Mouse (Mus musculus): Measurements from ENCODE around the gene Zfp112. TPM values are rescaled to one million over a fixed set of nuclear protein-coding genes. Genes with fewer than 3 reads are reported as not detected.
"Not testable (repeated sequence)": the region's sequence is repeated elsewhere in the genome, so short reads cannot be mapped to it uniquely, and the experiment has no call there.

Zfp112 gene
- 6.9 and 7.9 TPM in 2 replicates for polyA plus RNA-seq (2015; fragmentation: Nextera tagmentation; extraction: Ambion mirVana)

GRCm38 (mm10) chr7:24112156-24112856 lies at the start of gene Zfp112:
TSS of gene Zfp112 (plus strand) at chr7:24112314.
- Histone ChIP-seq H3K4me1 (peaks cover 2% of the 10 kb centered on the region; the same call in 1 of the 2 replicates), H3K27me3 (no peaks in the 10 kb centered on the region), H3K36me3 (peaks cover 25% of the 10 kb centered on the region), H3K9ac (peak within 1 kb of the TSS; percentile 62), H3K27ac (peak within 1 kb of the TSS; percentile 89), H3K4me2 (peak within 1 kb of the TSS; percentile 69), H3K9me3 (peaks cover 14% of the 10 kb centered on the region), H3K4me3 (peak within 1 kb of the TSS; percentile 61)
- 1% methylated on average over 23 of the region's 23 CpGs for WGBS
- ATAC-seq (ENCODE audit: insufficient number of reproducible peaks, low FRiP score, low TSS enrichment, low read depth), result peak; percentile 96

GRCm38 (mm10) chr7:24074424-24074823 lies 37.7 kb upstream of the Zfp112 start:
- not testable (repeated sequence) for H3K4me3 ChIP-seq; H3K4me2 ChIP-seq; H3K36me3 ChIP-seq; H3K27ac ChIP-seq; H3K9ac ChIP-seq; H3K9me3 ChIP-seq; ATAC-seq (ENCODE audit: insufficient number of reproducible peaks, low FRiP score, low TSS enrichment, low read depth); H3K4me1 ChIP-seq; H3K27me3 ChIP-seq
- 32% methylated on average over 1 of the region's 1 CpGs for WGBS

DNA sequence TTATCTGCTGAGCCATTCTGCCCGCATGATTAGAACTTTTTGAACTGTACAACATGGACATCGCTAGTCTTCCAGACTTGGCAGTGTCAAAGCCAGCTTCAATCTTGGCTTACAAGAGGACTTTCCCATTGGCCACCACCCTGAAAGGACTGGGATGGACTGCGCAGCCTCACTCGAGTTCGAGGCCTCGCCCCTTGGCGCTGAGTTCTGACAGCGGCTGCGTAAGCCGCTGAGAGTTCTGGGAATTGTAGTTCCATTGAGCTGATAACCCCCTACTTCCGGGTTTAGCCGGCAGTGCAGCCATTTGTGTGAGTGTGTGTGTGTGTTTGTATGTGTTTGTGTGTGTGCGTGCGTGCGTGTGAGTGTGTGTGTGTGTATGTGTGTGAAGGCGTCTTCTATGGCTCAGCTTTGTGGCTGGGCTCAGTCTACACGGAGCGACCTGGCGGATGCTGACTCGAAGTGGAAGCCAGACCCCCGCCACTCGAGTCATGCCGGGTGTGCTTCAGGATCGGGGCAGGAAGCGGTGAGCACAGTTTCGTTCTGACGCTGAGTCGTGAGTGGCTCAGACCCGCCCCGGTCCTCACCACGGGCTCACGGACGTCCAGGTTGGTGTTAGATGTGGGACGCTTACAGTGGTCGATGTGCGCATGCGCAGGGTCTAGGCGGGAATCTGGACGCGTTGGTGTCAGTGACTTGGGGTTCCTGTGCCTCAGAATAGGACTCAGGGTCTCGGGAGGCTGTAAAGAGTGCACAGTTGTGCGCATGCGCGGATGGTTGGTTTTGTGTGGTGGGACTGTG lies 30.3 kb upstream of the Zfp112 start, which contains the start of gene Zfp180:
TSS of gene Zfp180 (plus strand) at position 291 of the 798 bp plus-strand sequence.
- H3K27ac ChIP-seq, result peak within 1 kb of the TSS; percentile 92
- H3K4me3 ChIP-seq, result peak within 1 kb of the TSS; percentile 67
- peaks cover 14% of the 10 kb centered on the region for H3K36me3 ChIP-seq
- H3K27me3 ChIP-seq, result no peaks in the 10 kb centered on the region
- 18% methylated on average over 44 of the region's 44 CpGs for WGBS
- ATAC-seq (ENCODE audit: insufficient number of reproducible peaks, low FRiP score, low TSS enrichment, low read depth), result peak; percentile 96
- H3K4me2 ChIP-seq, result peak within 1 kb of the TSS; percentile 78
- peaks cover 18% of the 10 kb centered on the region for H3K4me1 ChIP-seq
- H3K9me3 ChIP-seq, result no peaks in the 10 kb centered on the region
- H3K9ac ChIP-seq, result peak within 1 kb of the TSS; percentile 54

GRCm38 (mm10) chr7:24082457-24083235 lies 29.5 kb upstream of the Zfp112 start:
- peak overlapping the region; percentile 78 for H3K4me2 ChIP-seq
- ATAC-seq (ENCODE audit: insufficient number of reproducible peaks, low FRiP score, low TSS enrichment, low read depth), result no peak
- peak overlapping the region; percentile 67 for H3K4me3 ChIP-seq
- H3K36me3 ChIP-seq, result peaks cover 22% of the 10 kb centered on the region
- no peaks in the 10 kb centered on the region for H3K27me3 ChIP-seq
- WGBS, result 46% methylated on average over 15 of the region's 15 CpGs
- no peaks in the 10 kb centered on the region for H3K9me3 ChIP-seq
- peak overlapping the region; percentile 54 for H3K9ac ChIP-seq
- H3K4me1 ChIP-seq, result peaks cover 18% of the 10 kb centered on the region
- H3K27ac ChIP-seq, result peak overlapping the region; percentile 92

- no peaks in the 10 kb centered on the region for H3K27me3 ChIP-seq
- ATAC-seq (ENCODE audit: insufficient number of reproducible peaks, low FRiP score, low TSS enrichment, low read depth), result no peak
- no peak overlapping the region for H3K4me3 ChIP-seq
- peaks cover 34% of the 10 kb centered on the region for H3K36me3 ChIP-seq
- peaks cover 18% of the 10 kb centered on the region for H3K4me1 ChIP-seq
- H3K9ac ChIP-seq, result no peak overlapping the region
- 93% methylated on average over 4 of the region's 4 CpGs for WGBS
- H3K27ac ChIP-seq, result no peak overlapping the region
- H3K9me3 ChIP-seq, result no peaks in the 10 kb centered on the region
- no peak overlapping the region for H3K4me2 ChIP-seq
Observed at GRCm38 (mm10) chr7:24086871-24087270, 25.2 kb upstream of the Zfp112 start.

- no peak for ATAC-seq (ENCODE audit: insufficient number of reproducible peaks, low FRiP score, low TSS enrichment, low read depth)
- Histone ChIP-seq H3K36me3 (peaks cover 37% of the 10 kb centered on the region), H3K4me2 (no peak overlapping the region), H3K9ac (no peak overlapping the region), H3K27ac (no peak overlapping the region), H3K9me3 (0 out of 2 replicates have a peak, but pooled peaks cover 3% of the 10 kb centered on the region), H3K4me3 (no peak overlapping the region), H3K4me1 (peaks cover 14% of the 10 kb centered on the region), H3K27me3 (no peaks in the 10 kb centered on the region)
- WGBS, result 95% methylated on average over 12 of the region's 12 CpGs
Observed at GRCm38 (mm10) chr7:24087485-24088125, 24.5 kb upstream of the Zfp112 start.

DNA sequence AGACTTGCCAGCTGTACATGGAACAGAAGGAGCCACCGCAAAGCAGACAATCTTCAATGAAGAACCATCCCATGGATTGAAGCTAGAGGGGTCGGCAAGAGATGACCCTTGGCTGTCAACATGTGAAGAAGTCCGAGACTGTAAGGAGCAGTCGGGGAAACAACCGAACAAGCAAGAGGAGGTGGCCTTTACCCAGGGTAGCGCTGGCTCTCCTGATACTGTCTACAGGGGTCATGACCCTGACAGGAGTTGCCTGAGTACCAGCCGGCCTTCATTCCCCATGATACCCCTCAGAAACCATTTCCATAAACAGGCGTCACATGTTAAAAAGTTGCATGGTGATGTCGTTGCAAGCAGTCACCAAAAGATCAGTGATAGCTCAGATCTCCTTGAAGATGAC lies 7.7 kb upstream of the Zfp112 start:
- Histone ChIP-seq H3K9me3 (peaks cover 68% of the 10 kb centered on the region), H3K4me1 (no peaks in the 10 kb centered on the region), H3K4me3 (no peak overlapping the region), H3K9ac (no peak overlapping the region), H3K27ac (no peak overlapping the region), H3K36me3 (peaks cover 99% of the 10 kb centered on the region), H3K27me3 (no peaks in the 10 kb centered on the region), H3K4me2 (no peak overlapping the region)
- peak; percentile 37; the same call in 1 of the 2 replicates for ATAC-seq (ENCODE audit: insufficient number of reproducible peaks, low FRiP score, low TSS enrichment, low read depth)
- 95% methylated on average over 9 of the region's 9 CpGs for WGBS

DNA sequence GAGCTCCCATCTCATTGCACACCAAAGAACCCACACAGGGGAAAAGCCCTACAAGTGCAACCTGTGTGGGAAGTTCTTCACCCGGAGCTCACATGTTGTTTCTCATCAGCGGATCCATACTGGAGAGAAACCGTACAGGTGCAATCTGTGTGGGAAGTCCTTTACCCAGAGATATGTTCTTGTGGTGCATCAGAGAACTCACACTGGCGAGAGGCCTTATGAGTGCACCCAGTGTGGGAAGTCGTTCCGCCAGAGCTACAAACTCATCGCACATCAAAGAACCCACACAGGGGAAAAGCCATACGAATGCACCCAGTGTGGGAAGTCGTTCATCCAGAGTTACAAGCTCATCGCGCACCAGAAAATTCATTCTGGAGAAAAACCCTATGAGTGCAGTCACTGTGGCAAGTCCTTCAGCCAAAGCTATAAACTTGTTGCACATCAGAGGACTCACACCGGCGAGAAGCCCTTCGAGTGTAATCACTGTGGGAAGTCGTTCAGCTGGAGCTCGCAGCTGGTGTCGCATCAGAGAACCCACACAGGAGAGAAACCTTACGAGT lies 6.9 kb upstream of the Zfp112 start:
- Histone ChIP-seq H3K27ac (no peak overlapping the region), H3K4me3 (no peak overlapping the region), H3K4me1 (no peaks in the 10 kb centered on the region), H3K9ac (no peak overlapping the region), H3K36me3 (peaks cover 91% of the 10 kb centered on the region), H3K27me3 (no peaks in the 10 kb centered on the region), H3K4me2 (no peak overlapping the region), H3K9me3 (peaks cover 68% of the 10 kb centered on the region)
- WGBS, result 95% methylated on average over 18 of the region's 18 CpGs
- no peak for ATAC-seq (ENCODE audit: insufficient number of reproducible peaks, low FRiP score, low TSS enrichment, low read depth)

GRCm38 (mm10) chr7:24110839-24111238 lies 1.3 kb upstream of the Zfp112 start:
- Histone ChIP-seq H3K4me3 (no peak overlapping the region), H3K27me3 (no peaks in the 10 kb centered on the region), H3K27ac (no peak overlapping the region), H3K36me3 (peaks cover 39% of the 10 kb centered on the region), H3K9me3 (peaks cover 29% of the 10 kb centered on the region), H3K4me1 (peaks cover 2% of the 10 kb centered on the region; the same call in 1 of the 2 replicates), H3K9ac (no peak overlapping the region), H3K4me2 (no peak overlapping the region)
- ATAC-seq (ENCODE audit: insufficient number of reproducible peaks, low FRiP score, low TSS enrichment, low read depth), result no peak
- 94% methylated on average over 7 of the region's 7 CpGs for WGBS

GRCm38 (mm10) chr7:24111772-24112155 lies 350 bp upstream of the Zfp112 start:
- peak overlapping the region; percentile 69 for H3K4me2 ChIP-seq
- peaks cover 20% of the 10 kb centered on the region for H3K9me3 ChIP-seq
- 3% methylated on average over 9 of the region's 9 CpGs for WGBS
- no peaks in the 10 kb centered on the region for H3K27me3 ChIP-seq
- H3K4me1 ChIP-seq, result peaks cover 2% of the 10 kb centered on the region; the same call in 1 of the 2 replicates
- H3K36me3 ChIP-seq, result peaks cover 30% of the 10 kb centered on the region
- H3K9ac ChIP-seq, result 0 out of 2 replicates have a peak overlapping the region, but pooled peaks have one; percentile 40
- H3K27ac ChIP-seq, result peak overlapping the region; percentile 89
- peak overlapping the region; percentile 61 for H3K4me3 ChIP-seq
- ATAC-seq (ENCODE audit: insufficient number of reproducible peaks, low FRiP score, low TSS enrichment, low read depth), result no peak; the same call in 1 of the 2 replicates

DNA sequence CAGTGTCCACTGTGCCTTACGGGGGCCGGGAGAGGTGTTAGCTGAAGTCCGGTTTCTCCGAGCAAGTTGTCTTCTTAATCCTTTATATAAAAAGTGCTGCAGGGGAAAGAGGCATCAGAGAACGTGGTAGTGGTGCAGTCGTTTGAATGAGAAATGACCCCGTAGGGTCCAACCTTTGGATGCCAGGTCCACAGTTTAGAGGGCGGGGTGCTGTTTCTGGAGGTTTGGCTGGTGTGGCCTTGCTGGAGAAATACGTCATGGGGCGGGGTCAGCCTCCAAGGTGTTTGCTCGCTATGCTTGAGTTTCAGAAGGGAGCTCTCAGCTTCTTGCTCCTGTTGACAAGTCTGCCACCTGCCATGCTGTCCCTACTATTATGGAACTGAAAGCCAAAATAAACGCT lies 887 bp downstream of the Zfp112 start:
- WGBS, result 12% methylated on average over 12 of the region's 12 CpGs
- Histone ChIP-seq H3K9me3 (peaks cover 7% of the 10 kb centered on the region; the same call in 1 of the 2 replicates), H3K4me2 (peak overlapping the region; percentile 69), H3K4me3 (peak overlapping the region; percentile 61), H3K36me3 (peaks cover 18% of the 10 kb centered on the region), H3K27me3 (no peaks in the 10 kb centered on the region), H3K9ac (peak overlapping the region; percentile 62), H3K4me1 (peaks cover 2% of the 10 kb centered on the region; the same call in 1 of the 2 replicates), H3K27ac (peak overlapping the region; percentile 89)
- no peak for ATAC-seq (ENCODE audit: insufficient number of reproducible peaks, low FRiP score, low TSS enrichment, low read depth)
